Mouse (Mus musculus): ENCODE results near the gene Chn2.

DNA sequence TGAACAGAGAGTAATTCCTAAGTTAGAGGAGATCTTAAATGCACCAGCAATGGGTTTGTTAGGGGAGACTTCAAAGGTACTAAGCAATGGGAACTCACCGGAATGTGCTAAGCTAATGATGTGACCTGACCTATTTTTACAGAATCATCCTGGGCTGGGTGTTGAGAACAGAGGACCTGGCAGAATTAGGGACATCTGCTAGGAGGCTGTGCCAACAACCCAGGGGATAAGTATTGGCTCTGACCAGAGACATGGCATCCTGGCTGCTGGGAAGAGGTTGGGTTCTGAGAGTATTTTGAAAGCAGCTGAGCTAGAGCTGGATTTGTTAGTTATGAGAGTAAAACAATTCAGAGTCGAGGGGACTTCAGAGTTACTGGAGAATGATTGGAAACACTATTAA is 40.5 kb downstream of the Chn2 start:
- no peak for TF ChIP-seq MAX (IDR thresholded peaks at IDR 0.05; ENCODE audit: low read length)
- no peak for TF ChIP-seq TBP (conservative IDR thresholded peaks at IDR 0.05; ENCODE audit: low read depth, low read length)
- no peak for TF ChIP-seq SIN3A (IDR thresholded peaks at IDR 0.05; ENCODE audit: low read length)
- TF ChIP-seq CTCF (conservative IDR thresholded peaks at IDR 0.05 in 1 of 2, IDR thresholded peaks at IDR 0.05 in 1 of 2; ENCODE audit: low read depth in 2 of 2, low read length in 2 of 2) = no peak
- no peak for TF ChIP-seq USF1 (IDR thresholded peaks at IDR 0.05; ENCODE audit: low read depth, low read length)
- no peak for TF ChIP-seq EP300 (IDR thresholded peaks at IDR 0.05; ENCODE audit: low read length)
